ENCODE assay signal across 8 mouse cellular contexts in genomic region chr13:59971231-59972092, GRCm38 (mm10).
DNase-seq lines count a peak whose midpoint lies in the region; ATAC-seq lines count a peak whose summit lies in the region.

No protein-coding gene starts in this region.

- H3K4me2 ChIP-seq in embryonic facial prominence, embryonic 14.5 days (ENCODE audit: low read depth, low read length) = peak overlapping the region; percentile 59
- peak overlapping the region; percentile 58 for H3K4me2 ChIP-seq in kidney, embryonic 15.5 days
- peak overlapping the region; percentile 42 for H3K4me2 ChIP-seq in midbrain, embryonic 16.5 days (ENCODE audit: low read length)

- peak overlapping the region; percentile 56 for H3K9ac ChIP-seq in embryonic facial prominence, embryonic 14.5 days (ENCODE audit: low read depth, low read length)
- H3K9ac ChIP-seq in kidney, embryonic 15.5 days = peak overlapping the region; percentile 46
- 0 out of 2 replicates have a peak overlapping the region, but pooled peaks have one; percentile 6 for H3K9ac ChIP-seq in midbrain, embryonic 16.5 days (ENCODE audit: low read depth, low read length)

- H3K27ac ChIP-seq in embryonic facial prominence, embryonic 14.5 days (replicated peaks; ENCODE audit: low read depth, low read length) = peak overlapping the region; percentile 63
- peak overlapping the region; percentile 58 for H3K27ac ChIP-seq in kidney, embryonic 15.5 days
- peak overlapping the region; percentile 0; the same call in 1 of the 2 replicates for H3K27ac ChIP-seq in midbrain, embryonic 16.5 days (ENCODE audit: low read length)

- no peaks in the 10 kb centered on the region for H3K9me3 ChIP-seq in embryonic facial prominence, embryonic 14.5 days (ENCODE audit: control insufficient read depth, low read length)
- H3K9me3 ChIP-seq in kidney, embryonic 15.5 days (replicated peaks) = no peaks in the 10 kb centered on the region
- no peaks in the 10 kb centered on the region for H3K9me3 ChIP-seq in midbrain, embryonic 16.5 days (replicated peaks; ENCODE audit: control insufficient read depth, low read length, poor library complexity, severe bottlenecking)

- H3K4me3 ChIP-seq in embryonic facial prominence, embryonic 14.5 days (ENCODE audit: low read depth, low read length) = peak overlapping the region; percentile 26
- peak overlapping the region; percentile 27 for H3K4me3 ChIP-seq in kidney, embryonic 15.5 days (replicated peaks)
- H3K4me3 ChIP-seq in midbrain, embryonic 16.5 days (ENCODE audit: low read depth, low read length) = 0 out of 2 replicates have a peak overlapping the region, but pooled peaks have one; percentile 5

- DNase-seq in layer of hippocampus, postnatal 14 days (ENCODE audit: low spot score in 2 of 2) = peak; percentile 17 to 40
- no peak for DNase-seq in layer of hippocampus, postnatal 25 days (ENCODE audit: extremely low spot score in 1 of 2, low spot score in 1 of 2)
- DNase-seq in embryonic facial prominence, embryonic 14.5 days (ENCODE audit: low spot score) = peak; percentile 84
- DNase-seq in thymus, postnatal 25 days = no peak
- no peak for DNase-seq in gastrocnemius, postnatal 14 days
- no peak for DNase-seq in left cerebral cortex, adult 9 months (ENCODE audit: low spot score in 2 of 2)

- no peaks in the 10 kb centered on the region for H3K27me3 ChIP-seq in embryonic facial prominence, embryonic 14.5 days (replicated peaks; ENCODE audit: control insufficient read depth, insufficient read depth, low read length)
- peaks cover 22% of the 10 kb centered on the region for H3K27me3 ChIP-seq in kidney, embryonic 15.5 days
- H3K27me3 ChIP-seq in midbrain, embryonic 16.5 days (ENCODE audit: control insufficient read depth, insufficient read depth, low read depth, low read length) = peaks cover 2% of the 10 kb centered on the region

- WGBS in embryonic facial prominence, embryonic 14.5 days = 6% methylated on average over 25 of the region's 25 CpGs
- WGBS in kidney, embryonic 15.5 days = 5% methylated on average over 25 of the region's 25 CpGs
- 3% methylated on average over 25 of the region's 25 CpGs for WGBS in midbrain, embryonic 16.5 days

- peak; percentile 77 for ATAC-seq in embryonic facial prominence, embryonic 14.5 days (ENCODE audit: low read depth)
- ATAC-seq in kidney, embryonic 15.5 days (replicated peaks; ENCODE audit: low FRiP score) = peak; percentile 80
- peak; percentile 80 for ATAC-seq in midbrain, embryonic 16.5 days

- H3K36me3 ChIP-seq in embryonic facial prominence, embryonic 14.5 days (ENCODE audit: control insufficient read depth, insufficient read depth, low read length) = no peaks in the 10 kb centered on the region
- H3K36me3 ChIP-seq in kidney, embryonic 15.5 days = no peaks in the 10 kb centered on the region
- no peaks in the 10 kb centered on the region for H3K36me3 ChIP-seq in midbrain, embryonic 16.5 days (ENCODE audit: control insufficient read depth, insufficient read depth, low read length)

- peaks cover 33% of the 10 kb centered on the region for H3K4me1 ChIP-seq in embryonic facial prominence, embryonic 14.5 days (ENCODE audit: control insufficient read depth, insufficient read depth, low read length)
- H3K4me1 ChIP-seq in kidney, embryonic 15.5 days = peaks cover 24% of the 10 kb centered on the region
- peaks cover 11% of the 10 kb centered on the region for H3K4me1 ChIP-seq in midbrain, embryonic 16.5 days (ENCODE audit: control insufficient read depth, insufficient read depth, low read length)

- intact Hi-C loops in gastrocnemius, postnatal 14 days (cut with DNase I; ENCODE audit: low total_unique reads) = no loop called here

Comparison
In these comparisons a context has a peak if more than half of its experiments do, and no peak if none do; other contexts are left out.
1. DNase-seq: peak in layer of hippocampus, postnatal 14 days (2 of 2) and embryonic facial prominence, embryonic 14.5 days (single experiment); none in layer of hippocampus, postnatal 25 days (0 of 2), thymus, postnatal 25 days (single experiment), gastrocnemius, postnatal 14 days (single experiment) and left cerebral cortex, adult 9 months (0 of 2).
2. H3K27ac ChIP-seq: peak in every context shown above with its lines; median percentile 63 in embryonic facial prominence, embryonic 14.5 days; 58 in kidney, embryonic 15.5 days; 0 in midbrain, embryonic 16.5 days.
3. H3K9ac ChIP-seq: peak in every context shown above with its lines; median percentile 56 in embryonic facial prominence, embryonic 14.5 days; 46 in kidney, embryonic 15.5 days; 6 in midbrain, embryonic 16.5 days.
4. Peak in every context shown above with its lines, with median percentiles within 50 percentile points of each other: ATAC-seq, H3K4me2 ChIP-seq and H3K4me3 ChIP-seq.